Mouse (Mus musculus) ES-E14 (cell line): ENCODE data around the gene Ptger3. TPM values are rescaled to one million over a fixed set of nuclear protein-coding genes. Genes with fewer than 3 reads are reported as not detected.

Experiments used
- DNase-seq: peaks from one replicate; pipeline ENCODE4 v3.0.0-alpha.2; 2013; ENCODE audit warnings: low read depth, low spot score
- H3K27ac ChIP-seq: 2 replicates; pipeline ENCODE4 v1.5.1; 2012; ENCODE audit warnings: low read depth, mild to moderate bottlenecking, low read length, moderate library complexity, mixed read lengths; ENCODE audit not compliant: poor library complexity, insufficient read depth, severe bottlenecking
- H3K36me3 ChIP-seq: 2 replicates; pipeline ENCODE4 v1.6.1; 2012; ENCODE audit warnings: mild to moderate bottlenecking, low read length, moderate library complexity, mixed read lengths; ENCODE audit not compliant: control insufficient read depth, poor library complexity, insufficient read depth, severe bottlenecking
- H3K4me1 ChIP-seq, 2 experiments: fragments of 150-350 bp in 1 of 2; sonication (generic) in 1 of 2; 2 replicates each; pipeline ENCODE4 v1.6.1; 2012; ENCODE audit warnings: low read length in 2 of 2, mild to moderate bottlenecking in 1 of 2, mixed read lengths in 1 of 2; ENCODE audit not compliant: control insufficient read depth in 2 of 2, insufficient read depth in 2 of 2, poor library complexity in 1 of 2
- H3K4me3 ChIP-seq, 2 experiments: fragments of 150-350 bp in 1 of 2; sonication (generic) in 1 of 2; 2 replicates each; pipeline ENCODE4 v1.5.1; 2012; ENCODE audit warnings: low read length in 2 of 2, low read depth in 1 of 2, mild to moderate bottlenecking in 1 of 2, mixed read lengths in 1 of 2; ENCODE audit not compliant: insufficient read depth in 1 of 2, poor library complexity in 1 of 2, severe bottlenecking in 1 of 2
- H3K9ac ChIP-seq: 2 replicates; pipeline ENCODE4 v1.6.1; 2012; ENCODE audit warnings: low read depth, mild to moderate bottlenecking, low read length, mixed read lengths; ENCODE audit not compliant: poor library complexity, insufficient read depth, severe bottlenecking
- H3K9me3 ChIP-seq: fragments of 150-350 bp; sonication (generic); 2 replicates; pipeline ENCODE4 v1.6.1; 2012; ENCODE audit warnings: low read depth, mild to moderate bottlenecking, low read length; ENCODE audit not compliant: control insufficient read depth, insufficient read depth
- CHD2 ChIP-seq: IDR thresholded peaks from 2 replicates; pipeline ENCODE4 v1.6.1; 2014; ENCODE audit warnings: mild to moderate bottlenecking, low read depth, low read length, inconsistent platforms
- HCFC1 ChIP-seq: IDR thresholded peaks from 2 replicates; pipeline ENCODE4 v1.6.1; 2012; ENCODE audit warnings: low read length, inconsistent platforms, borderline replicate concordance; ENCODE audit not compliant: insufficient read depth
- MAFK ChIP-seq: IDR thresholded peaks from 2 replicates; pipeline ENCODE4 v1.6.1; 2014; ENCODE audit warnings: mild to moderate bottlenecking, low read depth, low read length, inconsistent platforms; ENCODE audit not compliant: insufficient read depth
- ZC3H11A ChIP-seq: IDR thresholded peaks from 2 replicates; pipeline ENCODE4 v1.6.1; 2012; ENCODE audit warnings: low read depth, mild to moderate bottlenecking, inconsistent platforms, low read length, borderline replicate concordance
- ZNF384 ChIP-seq: IDR thresholded peaks from 2 replicates; pipeline ENCODE4 v1.6.1; 2012; ENCODE audit warnings: low read depth, low read length, inconsistent platforms
- in situ Hi-C, 2 experiments: fragments of 600-800 bp; cut with MboI; formaldehyde crosslinking; loops; one replicate each; pipeline ENCODE4 v1.15.1; 2025; ENCODE audit warnings: low sequenced_read_pairs in 2 of 2, inconsistent platforms in 1 of 2; ENCODE audit not compliant: unreplicated experiment in 2 of 2
- total RNA-seq: library from RNA; depleted of rRNA; stranded (reverse); fragments of 300-350 nt; gene quantifications from 2 replicates; pipeline ENCODE4 v1.2.3, GENCODE M21; 2012

Gene Ptger3
- total RNA-seq, 1 experiment = 0.49 TPM

DNA sequence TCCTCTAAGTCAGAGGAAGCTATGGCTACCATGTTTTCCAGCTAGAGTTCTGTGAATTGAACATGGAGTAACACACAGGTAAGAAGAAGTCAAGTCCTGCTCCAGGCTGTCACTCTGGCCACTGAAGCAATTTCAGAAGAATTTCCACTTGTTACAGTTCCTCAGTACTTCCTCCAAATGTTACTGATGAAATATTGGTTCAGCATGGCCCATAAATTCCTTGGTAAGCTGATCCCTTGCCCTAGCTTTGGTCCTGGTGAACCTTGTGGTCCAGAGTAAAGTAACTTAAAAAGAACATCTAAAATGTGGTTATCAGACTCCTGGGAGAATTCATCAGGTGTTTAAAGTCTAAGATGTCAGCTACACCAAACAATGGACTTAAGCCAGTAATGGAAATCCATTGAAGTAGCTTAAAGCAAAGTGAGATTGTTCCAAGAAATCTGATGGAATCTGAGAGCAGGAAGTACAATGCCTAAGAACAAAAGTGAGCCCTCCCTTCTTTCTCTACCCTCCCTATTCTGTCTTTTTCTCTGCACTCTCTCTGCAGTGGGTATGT is 97.9 kb downstream of the Ptger3 start:
- H3K36me3 ChIP-seq = no peaks in the 10 kb centered on the region
- H3K27ac ChIP-seq = no peak overlapping the region
- no peak for TF ChIP-seq ZC3H11A
- no peak for TF ChIP-seq MAFK
- DNase-seq = no peak
- H3K4me3 ChIP-seq = no peak overlapping the region
- H3K9ac ChIP-seq = no peak overlapping the region
- H3K9me3 ChIP-seq = no peaks in the 10 kb centered on the region
- in situ Hi-C loops = no loop called here
- H3K4me1 ChIP-seq = no peaks in the 10 kb centered on the region

DNA sequence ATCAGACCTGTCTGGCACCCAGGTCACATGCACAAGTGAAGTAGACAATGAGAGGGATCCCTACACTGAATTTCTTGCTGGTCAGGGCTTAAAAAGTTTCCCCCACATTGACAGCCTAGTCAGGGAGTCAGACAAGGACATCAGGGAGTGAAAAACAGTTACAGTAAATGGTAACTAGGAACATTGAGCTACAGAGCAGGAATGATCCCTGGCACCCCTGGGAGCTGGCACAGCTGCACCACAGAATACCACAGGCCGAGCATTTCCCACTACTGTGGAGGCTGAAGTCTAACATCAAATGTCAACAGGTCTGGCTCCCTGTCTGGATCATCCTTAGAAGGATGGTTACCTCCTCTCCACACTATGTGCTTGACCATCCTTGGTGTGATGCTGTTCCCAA is 98.8 kb downstream of the Ptger3 start:
- in situ Hi-C loops = no loop called here
- Histone ChIP-seq H3K4me1 (no peaks in the 10 kb centered on the region), H3K9me3 (no peaks in the 10 kb centered on the region), H3K4me3 (no peak overlapping the region), H3K27ac (no peak overlapping the region), H3K9ac (no peak overlapping the region), H3K36me3 (no peaks in the 10 kb centered on the region)
- TF ChIP-seq ZC3H11A = no peak
- TF ChIP-seq HCFC1 = no peak
- no peak for TF ChIP-seq ZNF384
- TF ChIP-seq CHD2 = no peak
- no peak for TF ChIP-seq MAFK
- DNase-seq = no peak

DNA sequence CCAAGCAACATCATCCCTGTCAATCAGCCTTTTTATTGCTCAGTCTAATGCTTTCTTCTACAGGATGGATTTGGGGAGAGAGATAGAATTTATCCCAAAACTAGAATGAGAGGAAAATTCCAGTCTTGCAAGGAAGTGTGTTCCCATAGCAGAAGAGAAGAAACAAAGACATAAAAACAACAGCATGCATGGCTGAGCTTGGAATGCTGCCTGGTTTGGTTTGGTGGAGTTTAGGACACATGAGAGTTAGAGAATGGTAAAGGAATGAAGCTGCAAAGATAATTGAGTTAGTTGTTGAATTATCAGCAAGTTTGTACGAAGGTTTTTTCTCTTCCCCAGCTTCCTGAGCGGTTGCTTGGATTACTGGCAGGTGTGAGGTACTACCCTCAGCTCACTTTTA is 99.5 kb downstream of the Ptger3 start:
- no peaks in the 10 kb centered on the region for H3K4me1 ChIP-seq
- no peak overlapping the region for H3K27ac ChIP-seq
- H3K4me3 ChIP-seq = no peak overlapping the region
- TF ChIP-seq ZNF384 (no peak), MAFK (no peak), ZC3H11A (no peak), HCFC1 (no peak), CHD2 (no peak)
- no peak for DNase-seq
- no peaks in the 10 kb centered on the region for H3K9me3 ChIP-seq
- H3K36me3 ChIP-seq = no peaks in the 10 kb centered on the region
- no peak overlapping the region for H3K9ac ChIP-seq
- in situ Hi-C loops = no loop called here

DNA sequence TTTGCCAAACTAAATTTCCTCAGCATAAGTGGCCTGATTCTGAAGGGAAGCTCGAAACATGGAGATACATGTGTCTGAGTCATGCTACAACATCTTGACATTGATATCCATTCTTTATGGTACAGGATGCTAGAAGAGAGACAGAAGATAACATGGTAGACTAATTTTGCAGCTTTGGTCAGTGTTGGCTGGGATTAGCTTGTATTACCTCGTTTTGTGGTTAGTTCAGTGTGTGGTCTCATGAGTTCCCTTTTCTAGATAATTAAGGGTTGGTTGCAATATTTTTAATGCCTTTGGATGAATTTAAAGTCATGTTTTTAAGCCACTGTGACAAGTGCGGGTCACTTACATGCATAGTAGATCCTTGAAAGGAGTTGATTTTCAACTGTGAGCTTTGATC is 119.4 kb downstream of the Ptger3 start:
- Histone ChIP-seq H3K27ac (no peak overlapping the region), H3K36me3 (no peaks in the 10 kb centered on the region), H3K4me3 (no peak overlapping the region), H3K9ac (no peak overlapping the region), H3K4me1 (no peaks in the 10 kb centered on the region), H3K9me3 (no peaks in the 10 kb centered on the region)
- DNase-seq = no peak
- in situ Hi-C loops = no loop called here
- TF ChIP-seq MAFK (no peak), ZC3H11A (no peak), CHD2 (no peak), HCFC1 (no peak), ZNF384 (no peak)

DNA sequence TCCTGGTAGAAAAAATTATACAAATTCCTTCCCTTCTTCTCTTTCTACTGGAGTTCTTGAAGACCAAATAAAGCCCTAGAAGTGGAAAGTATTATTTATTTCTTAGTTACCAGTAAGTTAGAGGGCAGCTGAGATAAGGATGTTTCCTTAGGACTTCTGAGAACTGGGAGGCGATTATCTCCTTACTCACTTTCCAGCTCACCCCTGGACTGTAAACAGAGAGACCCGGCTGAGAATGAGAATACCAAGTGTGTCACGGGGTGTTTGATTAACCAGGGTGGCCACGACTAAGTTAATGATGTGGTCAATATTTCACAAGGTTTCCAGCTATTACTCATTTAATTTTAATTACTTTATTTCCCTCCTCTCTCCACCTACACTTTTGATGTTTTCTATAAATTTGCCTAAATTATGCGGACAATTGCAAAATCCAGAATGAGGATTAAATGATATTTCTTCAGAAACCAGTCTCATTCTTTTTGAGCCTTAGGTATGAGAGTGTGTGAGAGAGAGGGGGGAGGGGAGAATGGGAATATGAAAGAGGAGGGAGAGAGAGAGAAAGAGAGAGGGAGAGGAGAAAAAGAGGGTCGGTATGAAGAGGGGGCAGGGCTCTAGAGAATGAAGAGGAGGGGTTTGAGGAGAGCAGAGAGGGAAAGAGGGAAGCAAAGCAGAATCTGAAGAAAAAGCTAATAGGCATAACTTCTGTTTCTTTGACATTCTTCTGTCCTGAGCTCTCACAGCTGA is 121.9 kb downstream of the Ptger3 start:
- in situ Hi-C loops = no loop called here
- H3K4me3 ChIP-seq = no peak overlapping the region
- H3K9ac ChIP-seq = no peak overlapping the region
- TF ChIP-seq HCFC1 (no peak), MAFK (no peak), ZNF384 (no peak), CHD2 (no peak), ZC3H11A (no peak)
- no peaks in the 10 kb centered on the region for H3K9me3 ChIP-seq
- DNase-seq = no peak
- H3K27ac ChIP-seq = no peak overlapping the region
- H3K36me3 ChIP-seq = no peaks in the 10 kb centered on the region
- H3K4me1 ChIP-seq = no peaks in the 10 kb centered on the region
